26 mouse cellular contexts compared by ENCODE assay signal in the genomic region with DNA sequence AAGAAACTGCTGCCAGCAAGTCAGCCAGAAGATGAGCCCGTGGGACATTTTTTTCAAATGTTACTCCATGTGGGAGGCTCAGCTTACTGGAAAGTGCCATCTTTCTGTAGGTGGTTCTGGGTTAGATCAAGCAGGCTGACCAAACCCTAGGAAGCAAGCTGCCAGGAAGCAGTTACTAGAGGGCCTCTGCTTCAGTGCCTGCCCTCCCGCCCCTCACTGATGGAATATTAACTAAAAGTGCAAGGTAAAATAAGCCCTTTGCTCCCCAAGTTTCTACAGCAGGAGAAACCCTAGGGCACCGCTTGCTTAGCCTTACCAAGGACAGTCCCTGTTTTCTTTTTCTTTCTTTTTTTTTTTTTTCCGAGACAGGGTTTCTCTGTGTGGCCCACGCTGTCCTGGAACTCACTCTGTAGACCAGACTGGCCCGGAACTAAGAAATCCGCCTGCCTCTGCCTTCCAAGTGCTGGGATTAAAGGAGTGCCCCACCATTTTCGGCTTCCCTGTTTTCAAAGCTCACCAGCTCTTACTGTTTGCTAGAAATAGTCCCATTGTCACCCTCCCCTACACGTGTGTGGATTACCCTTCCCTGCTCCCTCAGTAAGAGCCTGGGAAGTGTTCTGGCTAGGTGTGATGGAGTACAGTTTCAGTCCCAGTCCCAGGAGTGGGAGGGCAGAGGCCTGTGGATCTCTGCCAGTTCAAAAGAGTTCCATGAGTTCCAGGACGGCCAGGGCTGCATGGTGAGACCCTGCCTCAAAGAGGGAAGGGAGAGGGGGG. TPM values are rescaled to one million over a fixed set of nuclear protein-coding genes. Genes with fewer than 3 reads are reported as not detected.
A peak's percentile ranks its signal among the peaks of the same experiment; 100 is the strongest.
DNase-seq lines count a peak whose midpoint lies in the region; ATAC-seq and TF ChIP-seq lines count a peak whose summit lies in the region.
"Had no signal": no experiment of that assay in that cellular context is flagged by ENCODE, and none has a peak within 500 bp of the region (broad histone marks: within the 10 kb centered on the region; RNA-seq: fewer than 3 reads in every experiment).

No protein-coding gene starts in this region.

- DNase-seq in kidney, adult 11 months, result peak; percentile 79
- DNase-seq in kidney, adult 9 months, result peak; percentile 89
- peak; percentile 68 for DNase-seq in kidney, postnatal 14 days
- DNase-seq in T-cell, adult 2 months (ENCODE audit: low spot score), result no peak
- no peak for DNase-seq in lung, postnatal 36 days
- DNase-seq in stomach, postnatal 0 days (ENCODE audit: low spot score), result no peak
- DNase-seq: adrenal gland, postnatal 36 days; cerebellum, adult 18-20 months; cerebellum, postnatal 14 days; gastrocnemius, adult 2 months; gastrocnemius, postnatal 36 days; heart, postnatal 10 days; layer of hippocampus, adult 9-11 months; liver; lung, adult 18-20 months; right cerebral cortex, postnatal 4 days; thymus, adult 2 months had no signal

- TF ChIP-seq EP300 in stomach, postnatal 0 days (optimal IDR thresholded peaks at IDR 0.05), result no peak

- H3K36me3 ChIP-seq in kidney, embryonic 14.5 days (ENCODE audit: control insufficient read depth, insufficient read depth, low read length), result peaks cover 36% of the 10 kb centered on the region; the same call in 1 of the 2 replicates
- H3K36me3 ChIP-seq in embryonic facial prominence, embryonic 13.5 days, result peaks cover 55% of the 10 kb centered on the region
- peaks cover 3% of the 10 kb centered on the region; the same call in 1 of the 2 replicates for H3K36me3 ChIP-seq in stomach, postnatal 0 days (ENCODE audit: control insufficient read depth, insufficient read depth, low read length)

- H3K27ac ChIP-seq in kidney, embryonic 14.5 days (ENCODE audit: low read depth, low read length), result no peak overlapping the region
- H3K27ac ChIP-seq in embryonic facial prominence, embryonic 13.5 days, result no peak overlapping the region; the same call in 1 of the 2 replicates
- H3K27ac ChIP-seq in stomach, postnatal 0 days (replicated peaks), result no peak overlapping the region
- H3K27ac ChIP-seq: gastrocnemius, adult 2 months; heart, embryonic 13.5 days; hindbrain, embryonic 14.5 days; macrophage had no signal

- no peak for TF ChIP-seq CTCF in stomach, postnatal 0 days (IDR thresholded peaks at IDR 0.05; ENCODE audit: low read depth)

- WGBS in kidney, embryonic 14.5 days, result 90% methylated on average over 10 of the region's 10 CpGs
- WGBS in embryonic facial prominence, embryonic 13.5 days, result 79% methylated on average over 10 of the region's 10 CpGs
- WGBS in stomach, postnatal 0 days, result 88% methylated on average over 10 of the region's 10 CpGs

- no peak for ATAC-seq in kidney, embryonic 14.5 days (ENCODE audit: low FRiP score, low TSS enrichment)
- ATAC-seq in embryonic facial prominence, embryonic 13.5 days (ENCODE audit: insufficient number of reproducible peaks, insufficient read depth, low FRiP score, low TSS enrichment, low read depth), result no peak
- ATAC-seq in stomach, postnatal 0 days (ENCODE audit: low FRiP score, low TSS enrichment), result no peak
- ATAC-seq: CD4-positive, CD25-positive, alpha-beta regulatory T cell, adult 4 months; forebrain, embryonic 14.5 days; lung, postnatal 0 days; midbrain, embryonic 16.5 days had no signal

- H3K4me2 ChIP-seq in kidney, embryonic 14.5 days (replicated peaks; ENCODE audit: low read depth, low read length), result no peak overlapping the region
- H3K4me2 ChIP-seq in embryonic facial prominence, embryonic 13.5 days, result no peak overlapping the region
- H3K4me2 ChIP-seq in stomach, postnatal 0 days (replicated peaks; ENCODE audit: low read depth), result no peak overlapping the region
- H3K4me2 ChIP-seq: heart, embryonic 13.5 days; hindbrain, embryonic 14.5 days had no signal

- no peaks in the 10 kb centered on the region for H3K27me3 ChIP-seq in kidney, embryonic 14.5 days (ENCODE audit: control insufficient read depth, insufficient read depth, low read length)
- no peaks in the 10 kb centered on the region for H3K27me3 ChIP-seq in embryonic facial prominence, embryonic 13.5 days
- no peaks in the 10 kb centered on the region for H3K27me3 ChIP-seq in stomach, postnatal 0 days (ENCODE audit: control insufficient read depth, insufficient read depth, low read length)
- H3K27me3 ChIP-seq: heart, embryonic 13.5 days had no signal

- 0 out of 2 replicates have a peak, but pooled peaks cover 5% of the 10 kb centered on the region for H3K4me1 ChIP-seq in kidney, embryonic 14.5 days (ENCODE audit: control insufficient read depth, insufficient read depth, low read length)
- H3K4me1 ChIP-seq in embryonic facial prominence, embryonic 13.5 days, result peaks cover 20% of the 10 kb centered on the region
- H3K4me1 ChIP-seq in stomach, postnatal 0 days (replicated peaks; ENCODE audit: control insufficient read depth, insufficient read depth), result no peaks in the 10 kb centered on the region

- no peaks in the 10 kb centered on the region for H3K9me3 ChIP-seq in kidney, embryonic 14.5 days (ENCODE audit: control insufficient read depth, low read length)
- no peaks in the 10 kb centered on the region for H3K9me3 ChIP-seq in embryonic facial prominence, embryonic 13.5 days
- no peaks in the 10 kb centered on the region for H3K9me3 ChIP-seq in stomach, postnatal 0 days (ENCODE audit: control insufficient read depth, low read length)

- no peak overlapping the region for H3K9ac ChIP-seq in kidney, embryonic 14.5 days (ENCODE audit: low read depth, low read length)
- peak overlapping the region; percentile 11; the same call in 1 of the 2 replicates for H3K9ac ChIP-seq in embryonic facial prominence, embryonic 13.5 days
- H3K9ac ChIP-seq in stomach, postnatal 0 days (ENCODE audit: low read length), result no peak overlapping the region
- H3K9ac ChIP-seq: heart, embryonic 13.5 days; hindbrain, embryonic 14.5 days had no signal

- H3K4me3 ChIP-seq in kidney, embryonic 14.5 days (ENCODE audit: low read length), result no peak overlapping the region
- no peak overlapping the region for H3K4me3 ChIP-seq in embryonic facial prominence, embryonic 13.5 days
- no peak overlapping the region for H3K4me3 ChIP-seq in stomach, postnatal 0 days (ENCODE audit: low read depth, low read length)
- H3K4me3 ChIP-seq: gastrocnemius, adult 2 months; heart, embryonic 13.5 days had no signal

RNA-seq across cellular contexts. Expression of a gene that starts 2.3 kb away (rescaled TPM):
- 7.5 and 12.5 TPM in 2 replicates for polyA plus RNA-seq in kidney, embryonic 14.5 days (2014; fragmentation: Nextera tagmentation; extraction: Ambion mirVana)
- 34.0 and 37.0 TPM in 2 replicates for polyA plus RNA-seq in embryonic facial prominence, embryonic 13.5 days (2015; fragmentation: Nextera tagmentation; extraction: Ambion mirVana)
- polyA plus RNA-seq in stomach, postnatal 0 days (2015; fragmentation: Nextera tagmentation; extraction: Ambion mirVana), result 19.4 and 21.0 TPM in 2 replicates

RNA-seq across cellular contexts. Expression of a gene that starts 37.9 kb away (rescaled TPM):
- polyA plus RNA-seq in kidney, embryonic 14.5 days (2014; fragmentation: Nextera tagmentation; extraction: Ambion mirVana), result 38.6 and 65.6 TPM in 2 replicates
- 49.3 and 50.2 TPM in 2 replicates for polyA plus RNA-seq in embryonic facial prominence, embryonic 13.5 days (2015; fragmentation: Nextera tagmentation; extraction: Ambion mirVana)
- 14.8 and 17.6 TPM in 2 replicates for polyA plus RNA-seq in stomach, postnatal 0 days (2015; fragmentation: Nextera tagmentation; extraction: Ambion mirVana)

RNA-seq across cellular contexts. Expression of a gene that starts 44.0 kb away (rescaled TPM):
- polyA plus RNA-seq in kidney, embryonic 14.5 days (2014; fragmentation: Nextera tagmentation; extraction: Ambion mirVana), result 48.6 and 77.5 TPM in 2 replicates
- polyA plus RNA-seq in embryonic facial prominence, embryonic 13.5 days (2015; fragmentation: Nextera tagmentation; extraction: Ambion mirVana), result 60.6 and 77.4 TPM in 2 replicates
- 14.4 and 16.5 TPM in 2 replicates for polyA plus RNA-seq in stomach, postnatal 0 days (2015; fragmentation: Nextera tagmentation; extraction: Ambion mirVana)

Comparison
In these comparisons a context has a peak if more than half of its experiments do, and no peak if none do; other contexts are left out.
1. DNase-seq: peak in kidney, adult 11 months (single experiment), kidney, adult 9 months (single experiment) and kidney, postnatal 14 days (single experiment); none in T-cell, adult 2 months (single experiment), lung, postnatal 36 days (single experiment) and stomach, postnatal 0 days (single experiment).